Mouse (Mus musculus): ENCODE results near the gene Rlbp1.

DNA sequence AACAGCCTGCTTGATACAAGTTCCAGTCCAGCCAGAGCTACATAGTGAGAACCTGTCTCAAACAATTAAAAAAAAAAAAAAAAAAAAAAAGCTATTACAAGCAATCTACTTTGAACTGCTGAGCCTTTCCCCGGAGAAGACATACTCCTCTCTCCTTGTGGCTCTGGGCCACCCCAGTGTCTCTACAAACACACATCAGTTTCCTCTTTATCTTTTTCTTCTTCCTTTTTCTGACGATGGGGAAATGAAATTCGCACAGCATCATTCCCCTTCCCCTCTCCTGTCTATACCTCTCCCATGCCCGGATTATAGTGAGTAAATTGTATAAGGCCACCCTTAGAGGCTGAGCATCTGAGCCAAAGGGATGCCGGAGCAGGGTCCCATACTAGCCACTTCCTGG lies 18.2 kb downstream of the Rlbp1 start:
- TF ChIP-seq CTCF (IDR thresholded peaks at IDR 0.05; ENCODE audit: low read depth, low read length) (no peak), EP300 (IDR thresholded peaks at IDR 0.05; ENCODE audit: insufficient read depth, low read depth, low read length) (no peak)
